Mouse (Mus musculus) liver, embryonic 15.5 days (tissue): Measurements from ENCODE around the gene Plpp4. TPM values are rescaled to one million over a fixed set of nuclear protein-coding genes. Genes with fewer than 3 reads are reported as not detected.

Source experiments
- ATAC-seq: fragments of 200-750 bp; cut with Nextera tagmentation; 2 replicates; pipeline ENCODE4 v1.8.0; 2017; ENCODE audit warnings: moderate number of reproducible peaks, mild to moderate bottlenecking, moderate library complexity; ENCODE audit not compliant: insufficient read depth
- H3K27ac ChIP-seq: fragments of 300-500 bp; sonication (generic); replicated peaks from 2 replicates; pipeline ENCODE4 v1.5.1; 2015; ENCODE audit warnings: mild to moderate bottlenecking, inconsistent platforms
- H3K27me3 ChIP-seq: fragments of 300-500 bp; sonication (generic); 2 replicates; pipeline ENCODE4 v1.6.1; 2015; ENCODE audit warnings: mild to moderate bottlenecking, inconsistent platforms
- H3K36me3 ChIP-seq: fragments of 300-500 bp; sonication (generic); replicated peaks from 2 replicates; pipeline ENCODE4 v1.6.1; 2015; ENCODE audit warnings: moderate library complexity, mild to moderate bottlenecking, inconsistent platforms
- H3K4me1 ChIP-seq: fragments of 300-500 bp; sonication (generic); replicated peaks from 2 replicates; pipeline ENCODE4 v1.6.1; 2015; ENCODE audit warnings: inconsistent platforms
- H3K4me2 ChIP-seq: fragments of 300-500 bp; sonication (generic); 2 replicates; pipeline ENCODE4 v1.6.1; 2015; ENCODE audit warnings: moderate library complexity, mild to moderate bottlenecking, inconsistent platforms
- H3K4me3 ChIP-seq: fragments of 300-500 bp; sonication (generic); replicated peaks from 2 replicates; pipeline ENCODE4 v1.5.1; 2015; ENCODE audit warnings: mild to moderate bottlenecking, inconsistent platforms
- H3K9ac ChIP-seq: fragments of 300-500 bp; sonication (generic); 2 replicates; pipeline ENCODE4 v1.6.1; 2015; ENCODE audit warnings: moderate library complexity, mild to moderate bottlenecking, inconsistent platforms
- H3K9me3 ChIP-seq: fragments of 300-500 bp; sonication (generic); replicated peaks from 2 replicates; pipeline ENCODE4 v1.6.1; 2016; ENCODE audit warnings: inconsistent platforms
- WGBS: fragments of 180-500 bp; shearing (Covaris S2); methylation state at CpG from one replicate; pipeline ENCODE4 v1.1.7; 2015; ENCODE audit warnings: mixed read lengths; ENCODE audit not compliant: insufficient replicate concordance; 5-methylcytosine and 5-hydroxymethylcytosine counted together
- polyA plus RNA-seq: library from polyadenylated mRNA; unstranded; fragments of >200 nt; fragmentation: Nextera tagmentation; extraction: Ambion mirVana; gene quantifications from 2 replicates; pipeline ENCODE4 v1.2.1, GENCODE M21; 2015

The Plpp4 gene
- polyA plus RNA-seq, 1 experiment from 2014 or later = not detected

- no peak overlapping the region for H3K4me2 ChIP-seq
- no peak overlapping the region for H3K27ac ChIP-seq
- H3K27me3 ChIP-seq = no peaks in the 10 kb centered on the region
- no peaks in the 10 kb centered on the region for H3K4me1 ChIP-seq
- WGBS = 72% methylated on average over 7 of the region's 7 CpGs
- H3K4me3 ChIP-seq = no peak overlapping the region
- no peaks in the 10 kb centered on the region for H3K36me3 ChIP-seq
- H3K9me3 ChIP-seq = no peaks in the 10 kb centered on the region
- no peak overlapping the region for H3K9ac ChIP-seq
- no peak for ATAC-seq
Measured at GRCm38 (mm10) chr7:129399071-129399470, 142.2 kb downstream of the Plpp4 start.

- Histone ChIP-seq H3K36me3 (no peaks in the 10 kb centered on the region), H3K9ac (no peak overlapping the region), H3K27ac (no peak overlapping the region), H3K4me1 (no peaks in the 10 kb centered on the region), H3K4me3 (no peak overlapping the region), H3K27me3 (no peaks in the 10 kb centered on the region), H3K9me3 (no peaks in the 10 kb centered on the region), H3K4me2 (no peak overlapping the region)
- ATAC-seq = no peak
- 69% methylated on average over 13 of the region's 13 CpGs for WGBS
Measured at GRCm38 (mm10) chr7:129402695-129403364, 146.0 kb downstream of the Plpp4 start.

- Histone ChIP-seq H3K27ac (no peak overlapping the region), H3K4me3 (no peak overlapping the region), H3K27me3 (no peaks in the 10 kb centered on the region), H3K9ac (no peak overlapping the region), H3K9me3 (no peaks in the 10 kb centered on the region), H3K36me3 (no peaks in the 10 kb centered on the region), H3K4me1 (no peaks in the 10 kb centered on the region), H3K4me2 (no peak overlapping the region)
- no peak for ATAC-seq
- WGBS = 49% methylated on average over 7 of the region's 7 CpGs
Measured at GRCm38 (mm10) chr7:129406069-129406468, 149.2 kb downstream of the Plpp4 start.

GRCm38 (mm10) chr7:129412695-129413094 is 155.9 kb downstream of the Plpp4 start:
- Histone ChIP-seq H3K27me3 (no peaks in the 10 kb centered on the region), H3K4me2 (no peak overlapping the region), H3K4me1 (no peaks in the 10 kb centered on the region), H3K4me3 (no peak overlapping the region), H3K27ac (no peak overlapping the region), H3K36me3 (no peaks in the 10 kb centered on the region), H3K9me3 (no peaks in the 10 kb centered on the region), H3K9ac (no peak overlapping the region)
- WGBS = 60% methylated on average over 2 of the region's 2 CpGs
- no peak for ATAC-seq

GRCm38 (mm10) chr7:129415179-129415578 is 158.3 kb downstream of the Plpp4 start:
- H3K9ac ChIP-seq = no peak overlapping the region
- H3K4me3 ChIP-seq = no peak overlapping the region
- ATAC-seq = no peak
- H3K27me3 ChIP-seq = no peaks in the 10 kb centered on the region
- 59% methylated on average over 4 of the region's 4 CpGs for WGBS
- H3K9me3 ChIP-seq = no peaks in the 10 kb centered on the region
- no peak overlapping the region for H3K27ac ChIP-seq
- H3K36me3 ChIP-seq = no peaks in the 10 kb centered on the region
- no peaks in the 10 kb centered on the region for H3K4me1 ChIP-seq
- no peak overlapping the region for H3K4me2 ChIP-seq

- Histone ChIP-seq H3K4me1 (no peaks in the 10 kb centered on the region), H3K27me3 (no peaks in the 10 kb centered on the region), H3K27ac (no peak overlapping the region), H3K9ac (no peak overlapping the region), H3K9me3 (no peaks in the 10 kb centered on the region), H3K4me2 (no peak overlapping the region), H3K36me3 (no peaks in the 10 kb centered on the region), H3K4me3 (no peak overlapping the region)
- 19% methylated on average over 1 of the region's 1 CpGs for WGBS
- no peak for ATAC-seq
Measured at GRCm38 (mm10) chr7:129421181-129421580, 164.3 kb downstream of the Plpp4 start.

- no peak overlapping the region for H3K27ac ChIP-seq
- no peaks in the 10 kb centered on the region for H3K36me3 ChIP-seq
- H3K27me3 ChIP-seq = no peaks in the 10 kb centered on the region
- no peak for ATAC-seq
- no peaks in the 10 kb centered on the region for H3K9me3 ChIP-seq
- H3K4me3 ChIP-seq = no peak overlapping the region
- no peaks in the 10 kb centered on the region for H3K4me1 ChIP-seq
- H3K4me2 ChIP-seq = no peak overlapping the region
- H3K9ac ChIP-seq = no peak overlapping the region
- 17% methylated on average over 2 of the region's 2 CpGs for WGBS
Measured at GRCm38 (mm10) chr7:129425554-129425953, 168.7 kb downstream of the Plpp4 start.

GRCm38 (mm10) chr7:129428794-129429193 is 172.0 kb downstream of the Plpp4 start:
- H3K27ac ChIP-seq = no peak overlapping the region
- no peak for ATAC-seq
- 36% methylated on average over 4 of the region's 4 CpGs for WGBS
- H3K9me3 ChIP-seq = no peaks in the 10 kb centered on the region
- H3K4me3 ChIP-seq = no peak overlapping the region
- H3K4me1 ChIP-seq = no peaks in the 10 kb centered on the region
- no peak overlapping the region for H3K4me2 ChIP-seq
- no peaks in the 10 kb centered on the region for H3K36me3 ChIP-seq
- no peaks in the 10 kb centered on the region for H3K27me3 ChIP-seq
- no peak overlapping the region for H3K9ac ChIP-seq

- Histone ChIP-seq H3K27ac (no peak overlapping the region), H3K36me3 (no peaks in the 10 kb centered on the region), H3K27me3 (no peaks in the 10 kb centered on the region), H3K4me1 (no peaks in the 10 kb centered on the region), H3K4me2 (no peak overlapping the region), H3K9ac (no peak overlapping the region), H3K4me3 (no peak overlapping the region), H3K9me3 (no peaks in the 10 kb centered on the region)
- no peak for ATAC-seq
- WGBS = 53% methylated on average over 3 of the region's 3 CpGs
Measured at GRCm38 (mm10) chr7:129429903-129430302, 173.1 kb downstream of the Plpp4 start.
